Mouse (Mus musculus) MEL-GATA-1-ER (cell line): ENCODE results near the gene Tmem200b.
A peak's percentile ranks its signal among the peaks of the same experiment; 100 is the strongest.

Experiments used
- DNase-seq: peaks from one replicate; pipeline ENCODE4 v3.0.0-alpha.2; 2012; ENCODE audit warnings: low read depth; ENCODE audit errors: extremely low read depth

Gene Tmem200b

DNA sequence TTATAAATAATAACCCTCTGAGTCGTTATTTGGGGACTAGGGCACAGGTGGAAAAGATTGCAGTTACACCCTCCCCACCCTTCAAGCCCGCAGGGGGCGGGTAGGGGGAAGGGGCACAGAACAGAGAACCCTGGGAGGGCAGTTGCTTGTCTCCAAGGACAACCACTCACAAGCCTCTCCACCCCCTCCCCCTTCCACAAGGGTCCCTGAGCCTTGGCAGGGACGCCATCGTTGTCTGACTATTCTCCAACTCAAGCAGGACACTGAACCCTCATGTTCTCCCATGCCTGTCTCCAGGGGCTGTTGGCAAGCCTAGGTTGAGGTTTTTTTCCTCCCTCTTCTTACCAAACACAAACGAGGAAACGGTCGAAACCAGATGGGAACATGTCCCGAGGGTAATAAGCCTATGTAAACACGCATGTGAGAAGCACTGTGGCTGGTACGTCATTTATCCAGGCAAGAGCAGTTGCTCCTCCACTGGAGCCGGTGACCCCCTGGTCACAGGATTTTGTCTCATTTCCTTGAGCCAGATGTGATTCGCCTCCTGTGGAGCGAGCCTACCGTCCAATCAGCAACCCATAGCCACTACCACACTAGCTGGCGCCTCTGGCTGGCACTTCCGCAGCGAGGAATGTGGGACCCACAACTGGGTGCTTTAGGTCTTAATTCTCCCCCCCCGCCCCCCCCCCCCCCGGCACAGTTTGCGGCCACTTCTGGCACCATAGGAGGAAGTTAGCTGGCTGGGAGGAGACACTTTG, 11.2 kb upstream of the Tmem200b start:
- no peak for DNase-seq

DNA sequence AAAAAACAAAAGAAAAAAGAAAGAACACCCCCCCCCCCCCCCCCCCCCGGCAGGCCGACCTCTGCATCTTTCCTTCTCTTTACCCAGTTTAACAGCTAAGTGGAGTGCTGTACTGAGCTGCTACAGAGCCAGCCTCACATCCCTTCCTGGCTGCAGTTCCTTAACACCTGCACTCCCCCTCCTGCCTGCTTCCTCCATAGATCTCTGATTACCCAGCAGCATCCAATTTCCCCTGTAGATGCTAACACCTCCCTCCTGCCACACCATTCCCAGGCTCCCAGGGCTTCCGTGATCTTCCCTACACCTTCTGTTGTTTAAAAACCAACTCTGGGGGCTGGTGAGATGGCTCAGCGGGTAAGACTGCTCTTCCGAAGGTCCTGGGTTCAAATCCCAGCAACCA, 10.1 kb upstream of the Tmem200b start:
- DNase-seq, result no peak

DNA sequence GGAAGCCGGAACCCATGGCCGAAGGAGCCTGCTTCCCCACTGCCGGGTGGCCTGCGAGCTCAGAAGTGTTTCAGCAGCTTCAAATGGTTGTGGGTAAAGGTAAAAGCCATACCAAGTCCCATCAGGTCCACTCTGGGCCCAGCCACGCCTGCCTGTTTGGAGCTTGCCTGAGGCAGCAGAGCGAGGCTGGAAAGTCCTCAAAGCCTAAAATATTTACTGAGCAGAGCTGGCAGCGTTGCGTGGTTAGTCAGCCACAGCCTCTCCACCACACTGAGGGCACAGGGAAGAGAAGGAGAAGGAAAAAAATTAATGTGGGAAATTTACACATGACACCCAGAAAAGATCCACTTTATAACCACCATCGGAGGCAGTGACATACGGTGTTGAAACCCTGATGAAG, 8.0 kb upstream of the Tmem200b start:
- no peak for DNase-seq

DNA sequence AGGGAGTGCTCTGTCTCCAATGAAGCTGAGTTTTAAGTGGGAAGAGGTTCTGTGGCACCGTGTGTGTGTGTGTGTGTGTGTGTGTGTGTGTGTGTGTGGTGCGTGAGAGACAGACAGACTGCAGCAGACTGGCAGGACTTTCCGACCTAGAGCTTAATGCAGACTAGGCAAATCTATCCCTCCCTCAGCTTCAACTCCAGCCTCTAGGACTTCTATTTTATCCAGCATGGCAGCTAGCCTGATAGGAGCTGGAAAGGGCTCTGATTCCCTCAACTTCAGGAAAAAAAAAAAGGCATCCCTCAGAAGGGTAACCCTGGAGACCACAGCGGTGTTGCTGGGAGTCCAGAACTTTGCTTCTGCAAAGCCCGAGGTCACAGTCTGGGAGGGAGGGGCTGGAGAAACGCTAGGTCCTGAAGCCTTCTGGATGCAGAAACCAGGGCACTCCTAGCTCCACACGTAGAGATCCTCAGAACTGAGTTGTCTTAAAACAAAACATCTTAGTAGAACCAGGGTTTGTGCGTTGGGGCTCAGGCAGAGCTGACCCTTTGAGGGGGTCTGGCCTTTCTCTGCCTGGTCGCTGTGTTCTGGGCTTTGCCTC, 7.4 kb upstream of the Tmem200b start:
- no peak for DNase-seq

DNA sequence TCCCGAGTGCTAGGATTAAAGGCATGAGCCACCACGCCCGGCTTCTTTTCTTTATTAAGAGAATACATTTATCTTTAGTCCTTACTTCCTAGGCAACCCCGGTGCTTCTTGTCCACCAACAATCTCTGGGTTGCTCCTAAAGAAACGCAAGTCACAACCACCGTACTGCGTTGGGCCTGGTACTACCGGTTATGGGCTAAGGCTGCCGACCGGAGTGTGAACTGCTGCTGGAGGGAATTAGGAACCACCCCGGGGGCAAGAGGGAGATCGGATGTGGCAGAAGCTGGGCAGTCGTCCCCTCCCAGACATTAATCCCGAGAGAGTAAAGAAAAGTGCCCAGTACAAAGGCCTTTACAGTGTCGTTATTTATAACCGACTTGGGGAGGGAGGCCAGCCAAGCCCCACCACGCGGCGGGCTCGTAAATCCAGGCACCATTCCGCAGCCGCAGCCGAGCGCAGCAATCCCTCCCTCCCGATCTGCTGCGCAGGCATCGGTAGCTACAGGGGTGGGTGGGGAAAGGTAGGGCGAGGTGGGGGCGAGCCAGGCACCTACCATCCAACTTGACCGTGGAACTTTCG, 6.6 kb upstream of the Tmem200b start:
- no peak for DNase-seq

DNA sequence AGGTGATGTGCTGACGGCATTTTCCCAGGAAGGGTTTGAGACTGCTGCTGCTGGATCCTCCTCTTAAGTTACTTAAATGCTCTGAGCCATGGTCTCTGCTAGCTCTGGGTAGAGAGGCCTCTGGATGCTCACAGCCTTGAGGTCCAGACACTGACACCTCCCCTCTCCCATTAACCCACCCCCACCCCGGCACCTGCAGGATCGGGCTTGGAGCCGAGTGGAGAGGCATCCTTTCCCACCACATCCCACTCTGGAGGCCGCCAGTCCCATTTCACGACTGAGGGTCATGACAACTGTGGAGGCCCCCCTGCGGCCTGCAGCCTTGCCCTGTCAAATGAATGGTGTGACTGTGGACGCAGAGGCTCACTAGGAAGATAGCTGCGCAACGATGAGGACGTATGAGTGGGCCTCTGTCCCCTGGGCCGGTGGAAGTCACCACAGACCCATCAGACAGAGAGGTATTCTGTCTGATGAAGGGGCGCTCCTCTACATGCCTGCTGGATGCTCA, 5.7 kb upstream of the Tmem200b start:
- DNase-seq, result no peak

DNA sequence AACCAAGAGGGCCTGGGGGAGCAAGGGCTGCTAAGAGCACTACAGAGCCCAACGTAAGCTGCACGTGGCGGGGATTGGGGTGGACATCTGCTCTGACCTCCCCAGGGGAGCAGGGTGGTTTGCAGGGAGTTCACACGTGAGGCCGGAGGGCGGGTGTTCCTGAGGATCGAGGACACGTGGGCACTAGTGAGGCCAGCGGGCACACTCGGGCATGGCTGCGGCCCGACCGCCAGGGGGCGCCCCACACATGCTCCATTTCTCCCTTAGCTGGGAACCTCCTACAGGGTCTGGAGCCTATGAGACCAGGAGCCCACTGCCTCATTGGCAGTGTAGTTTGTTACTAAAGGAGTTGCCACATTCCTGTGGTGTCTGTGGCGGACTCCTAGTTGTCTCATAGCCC, 5.1 kb upstream of the Tmem200b start:
- DNase-seq, result peak; percentile 39

DNA sequence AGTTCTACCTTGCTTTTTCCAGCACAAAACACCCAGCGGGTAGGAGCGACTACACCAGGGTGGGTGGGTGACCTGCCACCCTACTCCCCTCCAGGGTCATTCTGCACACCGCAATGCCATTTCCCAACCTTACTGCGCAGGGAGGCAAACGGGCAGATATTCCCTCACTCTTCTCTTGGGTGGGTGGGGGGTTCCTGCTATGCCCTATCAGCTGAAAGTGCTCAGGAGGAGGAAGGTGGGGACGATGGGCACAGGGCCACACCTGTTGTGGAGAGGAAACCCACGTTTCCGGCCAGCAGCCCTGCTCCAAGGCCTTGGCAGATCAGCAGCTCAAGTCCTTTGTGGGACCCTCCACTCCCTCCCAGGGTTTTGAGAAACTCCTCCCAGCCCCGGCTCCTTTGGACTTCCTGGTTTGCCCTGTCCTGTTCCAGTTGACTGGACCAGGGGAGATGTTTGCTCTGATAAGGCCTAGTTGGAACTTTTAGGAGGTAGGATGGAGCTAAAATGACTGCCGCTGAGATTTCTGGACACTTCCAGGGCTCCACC, 4.5 kb upstream of the Tmem200b start:
- DNase-seq, result no peak

DNA sequence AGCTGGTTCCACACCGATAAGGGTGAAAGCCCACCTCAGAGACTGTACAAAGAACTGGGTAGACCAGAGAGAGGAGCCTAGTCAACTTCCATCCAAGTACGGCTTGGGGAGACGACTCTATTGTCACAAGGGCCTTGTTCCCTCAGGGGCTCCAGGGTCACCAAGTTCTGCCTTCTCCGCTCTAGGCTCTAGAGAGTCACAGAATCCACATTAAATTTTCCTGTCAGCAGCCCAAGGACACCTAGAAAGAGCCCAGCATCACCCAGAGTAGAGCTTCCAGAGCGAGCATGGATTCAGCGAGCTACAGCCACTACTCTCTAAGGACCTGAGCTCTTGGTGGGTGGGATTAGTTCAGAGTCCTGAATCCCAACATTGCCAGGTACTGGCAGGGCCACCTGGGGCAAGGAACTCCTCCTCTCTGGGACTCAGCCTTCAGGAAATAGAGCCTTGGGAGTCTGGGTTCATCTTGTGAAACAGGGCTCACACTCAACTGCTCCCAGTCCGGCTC, 3.5 kb upstream of the Tmem200b start:
- no peak for DNase-seq

DNA sequence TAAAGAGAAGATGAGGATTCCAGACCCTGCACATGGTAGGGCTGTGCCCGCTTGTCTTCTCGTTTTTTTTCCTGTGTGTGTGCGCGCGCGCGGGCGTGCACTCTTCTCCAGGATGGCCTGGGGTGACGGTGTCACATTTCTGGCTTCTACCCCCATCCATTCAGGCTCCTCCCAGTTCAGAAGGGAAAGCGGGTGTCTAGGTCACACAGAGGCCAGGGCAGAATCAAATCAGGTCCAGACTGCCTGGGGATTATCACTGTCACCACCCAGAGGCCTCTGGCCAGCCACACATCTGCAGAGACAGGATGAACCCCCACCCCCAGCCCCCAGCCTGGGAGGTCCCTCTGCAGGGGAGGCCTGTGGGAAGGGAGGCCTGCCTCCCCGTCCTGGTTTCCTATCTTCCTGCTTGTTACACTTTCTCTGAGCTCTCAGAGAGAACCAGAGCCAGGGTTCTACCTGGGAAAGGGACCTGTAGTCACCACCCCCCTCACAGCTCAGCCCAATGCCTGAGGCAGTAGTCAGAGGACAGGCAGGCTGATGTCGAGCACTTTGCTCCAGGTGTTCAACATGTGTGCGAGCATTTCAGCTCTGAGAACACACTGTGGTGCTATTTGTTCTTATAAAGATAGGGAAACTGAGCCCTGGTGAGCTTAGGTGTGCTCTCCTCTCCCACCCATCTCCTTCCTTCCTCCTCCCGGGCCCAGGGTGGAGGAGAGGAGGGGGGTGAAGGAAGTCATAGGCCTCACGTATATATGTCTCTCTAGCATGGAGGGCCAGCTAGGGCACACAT, 2.7 kb upstream of the Tmem200b start:
- DNase-seq, result no peak

DNA sequence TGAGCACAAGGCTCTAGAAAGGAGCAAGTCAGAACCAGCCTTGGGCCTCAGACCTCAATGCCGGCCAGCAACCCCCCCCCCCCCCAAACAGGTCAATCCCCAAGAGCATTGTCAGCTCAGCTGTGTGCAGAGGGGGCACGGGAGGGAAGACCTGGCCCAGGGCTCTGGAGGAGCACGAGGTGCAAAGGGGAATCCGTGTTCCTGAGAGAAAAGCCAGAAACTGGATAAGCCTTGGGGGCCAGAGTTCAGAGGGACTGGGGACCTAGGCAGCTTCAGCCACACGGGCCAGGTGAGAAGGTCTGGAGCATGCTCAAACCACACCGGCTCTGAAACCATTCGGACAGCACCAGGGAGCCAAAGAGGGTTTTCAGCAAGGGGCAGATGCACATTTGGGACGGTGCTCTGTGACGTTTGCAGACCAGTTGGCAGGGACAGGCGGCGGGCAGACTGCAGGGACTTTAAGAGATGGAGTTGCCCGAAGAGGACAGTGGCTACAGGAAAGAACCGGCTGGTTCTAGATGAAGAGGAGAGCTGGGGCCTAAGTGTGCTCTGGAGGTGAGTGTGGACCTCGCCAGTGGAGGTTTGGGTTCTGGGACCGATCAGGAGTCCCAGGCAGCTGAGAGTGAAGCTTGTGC, 1.9 kb upstream of the Tmem200b start:
- no peak for DNase-seq

DNA sequence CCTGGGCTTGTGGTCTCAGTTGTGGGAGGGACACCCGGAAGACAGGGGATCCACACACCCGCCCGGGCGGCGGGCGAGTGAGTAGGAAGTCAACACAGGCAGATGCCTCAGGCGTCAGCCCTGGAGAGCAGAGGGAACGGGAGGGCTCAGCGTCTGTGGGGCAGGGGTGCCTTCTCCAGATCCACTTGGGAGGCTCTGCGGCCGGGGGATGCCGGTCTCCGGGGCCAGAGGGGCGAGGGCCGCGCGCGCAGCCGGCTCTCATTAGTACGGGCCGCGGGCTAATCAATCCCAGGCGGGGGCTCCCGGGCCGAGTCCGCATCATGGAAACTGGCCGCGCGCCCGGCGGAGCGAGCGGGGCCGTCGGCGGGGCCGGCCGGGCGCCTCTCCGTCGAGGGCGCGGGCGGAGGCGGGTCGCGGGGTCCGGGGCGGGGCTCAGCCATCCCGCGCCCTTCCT, 1.4 kb upstream of the Tmem200b start:
- no peak for DNase-seq

DNA sequence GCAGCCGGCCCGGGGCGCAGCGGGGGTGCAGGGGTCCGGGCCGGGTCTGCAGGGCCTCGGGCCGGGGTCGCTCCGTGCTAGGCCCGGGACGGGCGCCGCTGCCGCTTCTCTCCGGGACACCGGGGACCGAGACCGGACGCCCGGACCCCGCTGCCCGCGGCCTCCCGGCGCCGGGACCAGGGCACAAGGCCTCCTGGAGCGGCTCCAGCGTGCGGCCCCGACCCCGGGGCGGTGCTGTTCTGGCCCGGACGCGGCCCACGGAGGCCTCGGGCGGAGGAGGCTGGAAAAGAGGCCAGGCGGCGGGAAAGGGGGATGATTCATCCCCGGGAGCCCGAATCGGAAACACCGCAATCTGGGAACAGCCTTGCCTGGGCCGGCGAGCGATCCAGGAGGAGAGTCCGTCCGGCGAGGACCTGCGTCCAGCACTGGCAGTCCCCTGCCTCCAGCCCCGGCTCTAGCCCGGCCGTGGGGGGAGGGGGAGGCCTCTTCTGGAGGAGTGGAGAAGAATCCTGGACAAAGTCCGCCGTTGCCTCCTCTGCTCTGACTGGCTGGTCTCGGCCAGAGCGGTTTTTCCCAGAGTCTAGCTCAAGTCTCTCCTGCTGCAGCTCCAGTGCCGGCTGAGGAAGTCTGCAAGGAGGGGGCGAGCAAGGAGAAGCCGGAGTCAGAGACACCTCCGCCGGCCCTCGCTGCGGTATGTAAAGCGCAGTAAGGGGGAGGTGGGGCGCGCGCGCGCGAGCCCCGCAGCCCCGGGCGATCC, 798 bp upstream of the Tmem200b start:
- no peak for DNase-seq

DNA sequence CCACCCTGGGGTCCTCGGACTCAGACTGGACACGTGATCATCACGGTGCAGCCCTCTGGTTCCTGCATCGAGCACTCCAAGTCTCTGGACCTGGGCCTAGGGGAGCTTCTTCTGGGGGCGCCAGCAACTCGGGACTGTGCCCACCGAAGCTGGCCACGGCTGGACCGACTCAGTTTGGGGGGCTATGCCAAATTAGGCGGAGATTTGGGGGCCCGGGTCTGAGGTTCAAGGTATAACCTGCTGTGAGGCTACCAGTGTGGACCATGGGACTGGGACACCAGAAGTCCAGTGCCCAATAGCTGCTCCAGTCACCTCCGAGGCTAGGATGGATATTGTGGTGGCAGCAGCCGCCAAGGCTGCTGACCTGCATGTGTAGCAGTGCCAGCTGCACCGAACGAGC, 833 bp downstream of the Tmem200b start:
- no peak for DNase-seq

DNA sequence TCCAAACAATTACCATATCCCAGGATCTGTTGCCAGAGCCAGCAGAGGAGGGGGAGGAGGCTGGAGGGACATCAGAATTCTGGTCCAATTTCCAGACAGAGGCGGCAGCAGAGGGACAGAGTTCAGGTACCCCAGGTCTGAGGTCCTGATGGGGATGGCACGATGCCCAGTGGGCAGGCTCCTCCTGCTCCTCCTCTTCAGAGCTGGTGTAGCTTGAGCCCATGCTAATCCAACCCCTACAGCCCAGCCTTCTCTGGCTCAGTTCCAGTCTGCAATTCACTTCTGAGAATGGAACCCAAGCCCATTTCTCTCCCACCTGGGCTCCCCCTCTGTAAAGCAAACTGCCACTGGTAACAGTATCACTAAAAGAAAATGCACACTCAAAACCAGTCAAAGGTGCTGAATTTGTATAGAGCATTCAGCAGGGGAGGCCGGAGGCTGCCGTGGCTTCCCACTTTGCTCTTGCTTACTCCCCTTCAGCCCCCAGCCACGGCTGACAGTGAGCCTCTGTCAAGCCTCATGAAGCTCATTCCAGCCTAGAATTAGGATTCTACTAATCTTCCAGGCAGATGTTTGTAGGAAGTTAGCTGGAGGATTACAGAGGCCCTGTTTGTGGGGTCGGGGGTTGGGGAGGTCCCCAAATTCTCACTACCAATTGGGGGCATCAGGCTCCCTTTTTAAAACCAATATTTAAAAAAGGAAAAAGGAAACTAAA, 2.7 kb downstream of the Tmem200b start:
- DNase-seq, result no peak

DNA sequence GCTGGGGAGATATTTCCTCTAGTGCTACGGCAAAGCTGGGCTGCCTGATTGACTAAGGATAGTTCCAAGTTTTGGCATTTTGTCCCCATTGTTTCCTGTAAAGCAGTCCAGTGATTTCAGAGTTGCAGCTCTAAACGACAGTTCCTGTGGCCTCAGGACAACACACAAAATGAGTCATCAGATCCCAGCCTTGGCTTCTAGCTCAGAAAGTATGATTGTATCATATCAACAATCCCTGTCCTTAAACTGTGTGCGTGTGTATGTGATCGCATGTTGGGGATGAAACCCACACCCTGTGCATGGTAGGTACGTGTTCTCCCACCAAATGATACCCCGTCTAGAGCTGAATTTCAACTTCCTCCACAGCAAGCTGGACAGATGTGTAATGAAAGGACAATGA, 7.6 kb downstream of the Tmem200b start:
- DNase-seq, result no peak

DNA sequence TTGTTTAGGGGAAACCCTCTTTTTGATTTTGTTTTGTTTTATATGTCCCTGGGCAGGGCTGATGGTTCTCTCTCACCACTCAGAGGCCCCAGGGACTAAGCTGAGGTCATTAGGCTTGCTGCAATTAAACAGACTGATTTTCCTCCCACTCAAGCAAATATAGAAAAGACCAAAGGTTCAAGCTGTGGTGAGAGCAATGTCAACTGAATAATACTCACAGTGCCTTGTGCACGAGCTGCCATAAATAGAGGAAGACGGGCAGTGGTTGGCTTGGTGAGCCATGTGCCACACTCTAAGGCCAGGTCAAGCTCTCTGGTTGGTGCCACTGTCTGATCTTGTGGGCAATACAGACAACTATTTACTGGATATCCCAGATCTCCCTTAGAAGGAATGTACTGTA, 17.9 kb downstream of the Tmem200b start:
- no peak for DNase-seq

DNA sequence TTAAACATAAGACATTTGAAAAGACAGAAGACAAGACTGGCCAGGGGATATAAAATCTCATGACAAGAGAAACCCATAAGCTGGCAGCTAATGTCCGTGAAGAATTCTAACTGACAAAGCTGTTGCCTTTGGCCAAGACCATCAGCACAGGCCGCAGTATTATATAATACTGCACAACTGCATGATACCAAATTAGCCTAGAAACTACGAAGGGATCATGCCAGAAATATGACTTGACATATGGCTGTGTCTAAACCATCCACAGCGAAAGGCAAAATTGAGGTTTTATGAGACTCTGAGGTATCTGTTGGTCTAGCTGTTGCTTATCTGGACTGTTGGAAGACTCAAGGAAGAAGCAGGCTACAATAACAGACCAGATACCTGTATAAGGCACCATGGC, 19.3 kb downstream of the Tmem200b start:
- no peak for DNase-seq

DNA sequence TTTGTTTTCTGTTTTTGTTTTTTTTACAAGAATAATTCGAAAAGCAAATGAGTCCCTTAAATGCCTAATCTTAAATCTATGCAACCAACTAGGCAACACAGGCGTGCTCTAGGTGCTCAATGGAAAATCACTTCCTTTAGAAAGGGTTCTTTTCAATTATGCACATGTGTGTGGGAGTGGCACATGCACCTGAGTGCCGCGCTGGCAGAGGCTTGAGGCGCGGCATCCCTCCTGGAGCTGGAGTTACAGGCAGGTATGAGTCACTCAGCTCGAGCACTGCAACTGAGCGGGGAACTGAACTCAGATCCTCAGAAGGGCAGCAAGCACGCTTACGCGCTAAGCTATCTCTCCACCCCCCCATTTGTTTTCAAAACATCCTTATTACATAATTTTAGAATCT, 26.3 kb downstream of the Tmem200b start:
- DNase-seq, result no peak

DNA sequence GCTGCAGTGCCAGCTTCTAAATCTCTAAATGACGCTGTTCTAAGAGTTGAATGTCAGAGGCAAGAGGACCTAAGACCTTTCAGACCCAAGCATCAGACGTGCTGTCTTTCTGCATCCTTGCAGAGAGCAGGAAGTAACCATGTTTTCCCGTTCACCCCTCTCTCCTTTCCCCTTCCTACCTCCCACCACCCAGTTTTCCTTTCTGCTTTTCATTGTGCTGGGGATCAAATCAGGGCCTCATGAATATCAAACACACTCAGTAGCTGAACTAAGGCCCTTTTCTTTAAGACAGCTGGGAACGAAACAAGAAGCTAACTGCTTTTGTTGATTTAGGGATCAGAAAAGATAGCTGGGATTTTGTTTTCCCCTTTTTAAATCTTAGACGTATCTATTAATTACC, 28.3 kb downstream of the Tmem200b start:
- DNase-seq, result no peak
